Mouse (Mus musculus): ENCODE measurements at regions not wholly inside any gene's neighbourhood (a gene's known extent, or its start where the extent isn't known, plus 50 kb on each side); places are given as distances from the start of the nearest gene placed in this dataset.

GRCm38 (mm10) chr10:23704048-23704447 is 83.0 kb downstream of the Rps12 start:
- TF ChIP-seq EP300 (optimal IDR thresholded peaks at IDR 0.05) (no peak), CTCF (IDR thresholded peaks at IDR 0.05; ENCODE audit: low read depth) (no peak)
